Mouse (Mus musculus) kidney, adult 2 months (tissue): ENCODE data around the gene Vgll2.

Experiments used
- CTCF ChIP-seq: fragments of 200-500 bp; conservative IDR thresholded peaks from 2 replicates; pipeline ENCODE4 v1.5.1; 2011; ENCODE audit warnings: low read depth, mild to moderate bottlenecking, control low read depth, low read length, moderate library complexity, mixed read lengths; ENCODE audit not compliant: insufficient read depth, insufficient read length
- POLR2A ChIP-seq: fragments of 200-500 bp; IDR thresholded peaks from one replicate; pipeline ENCODE4 v1.6.1; 2011; ENCODE audit warnings: low read depth, low read length, control low read depth

DNA sequence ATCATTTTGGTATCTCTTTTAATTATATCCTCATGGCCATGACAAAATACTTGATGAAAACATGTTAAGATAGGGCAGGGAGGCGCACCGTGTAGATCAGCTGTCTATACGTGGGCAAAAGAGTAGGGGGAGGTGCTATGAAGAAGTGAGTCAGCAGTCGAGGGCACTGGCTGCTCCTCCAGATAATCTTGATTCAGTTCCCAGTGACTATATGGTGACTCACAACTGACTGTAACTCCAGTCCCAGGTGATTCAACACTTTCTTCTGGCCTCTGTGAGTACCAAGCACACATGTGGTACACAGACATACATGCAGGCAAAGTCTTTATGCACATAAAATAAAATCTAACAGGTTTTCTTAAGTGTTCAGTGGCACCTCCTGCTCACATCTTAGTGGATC is 47.2 kb upstream of the Vgll2 start:
- TF ChIP-seq CTCF (no peak), POLR2A (no peak)
